Mouse (Mus musculus) v-Abl transformed pro-B cells (cell line): ENCODE measurements at regions not wholly inside any gene's neighbourhood (a gene's known extent, or its start where the extent isn't known, plus 50 kb on each side); places are given as distances from the start of the nearest gene placed in this dataset.

Experiments
- in situ Hi-C, 2 experiments: fragments of 400-800 bp; cut with MboI; formaldehyde crosslinking; loops; one replicate each; pipeline ENCODE4 v1.15.1; 2025; ENCODE audit not compliant: unreplicated experiment in 2 of 2

GRCm38 (mm10) chr14:8952853-8953397, 286.9 kb upstream of the 4930452B06Rik start:
- in situ Hi-C loops, result no loop called here

DNA sequence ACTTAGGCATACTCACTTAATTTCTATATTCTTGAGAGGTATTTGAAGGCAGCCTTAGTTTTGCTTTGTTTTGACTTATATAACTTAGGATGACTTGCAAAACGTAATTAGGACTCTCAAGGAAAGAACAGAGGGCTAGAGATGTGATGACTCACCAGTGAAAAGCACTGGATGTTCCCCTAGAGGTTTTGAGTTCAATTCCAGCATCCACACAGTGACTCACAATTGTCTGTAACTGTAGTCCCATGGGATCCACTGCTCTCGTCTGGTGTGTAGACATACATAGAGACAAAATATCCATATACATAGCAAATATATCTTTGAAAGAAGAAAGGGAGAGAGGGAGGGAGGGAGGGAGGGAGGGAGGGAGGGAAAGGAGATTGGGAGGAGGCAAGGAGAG, 282.7 kb upstream of the 4930452B06Rik start:
- in situ Hi-C loops, result no loop called here

DNA sequence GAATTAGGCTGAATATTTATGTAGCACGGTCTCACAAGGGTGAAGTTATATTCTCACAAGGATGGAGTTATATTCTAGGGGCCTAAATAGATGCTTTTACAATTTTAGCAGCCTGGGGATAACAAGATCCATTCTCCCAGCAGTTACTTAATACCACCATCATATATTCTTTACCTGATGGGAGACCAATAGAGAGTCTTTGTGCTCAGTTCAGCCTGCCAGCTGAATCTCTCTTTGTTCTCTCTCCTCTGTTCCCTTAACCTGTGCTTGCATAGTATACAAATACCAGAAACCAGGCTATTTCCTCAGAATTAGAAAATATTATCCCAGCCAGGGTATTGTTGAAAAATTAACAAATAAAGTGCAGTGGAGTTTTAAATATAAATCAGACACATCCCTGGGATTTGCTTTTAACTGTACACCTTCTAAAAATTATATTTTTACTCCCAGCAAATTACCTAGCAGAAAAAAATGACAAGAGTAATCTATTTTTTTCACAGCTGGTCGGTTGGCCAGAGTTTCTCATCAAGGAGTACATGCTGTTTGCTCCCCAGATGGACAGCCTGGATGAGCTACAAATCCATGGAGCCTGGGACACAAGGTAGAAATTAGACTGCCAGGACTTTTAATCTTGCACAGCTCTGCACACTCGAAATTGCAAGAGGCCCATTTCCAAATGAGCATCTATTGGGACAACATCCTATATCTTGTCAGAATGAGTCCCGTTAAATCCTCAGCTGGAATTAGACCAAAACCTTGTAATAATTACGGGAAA, 281.0 kb upstream of the 4930452B06Rik start:
- in situ Hi-C loops, result no loop called here

- in situ Hi-C loops, result no loop called here
These were observed 269.1 kb upstream of the 4930452B06Rik start for GRCm38 (mm10) chr14:8935121-8935520.
